Mouse (Mus musculus): ENCODE results near the gene Inppl1.

DNA sequence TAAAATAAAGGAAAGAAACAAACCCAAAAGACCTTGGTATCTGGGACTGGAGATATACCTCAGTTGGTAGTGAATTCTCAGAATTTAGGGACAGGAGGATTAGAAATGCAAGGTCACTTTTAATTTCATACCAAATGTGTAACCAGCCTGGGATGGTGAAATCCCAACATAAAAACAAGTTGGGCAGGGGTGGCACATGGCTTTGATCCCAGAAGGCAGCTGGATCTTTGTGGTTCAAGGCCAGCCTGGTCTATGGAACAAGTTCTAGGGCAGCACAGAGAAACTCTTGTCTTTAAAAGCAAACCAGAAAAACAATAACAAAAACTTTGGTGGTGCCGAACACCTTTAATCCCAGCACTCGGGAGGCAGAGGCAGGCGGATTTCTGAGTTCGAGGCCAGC, 29.5 kb upstream of the Inppl1 start:
- TF ChIP-seq CTCF (IDR thresholded peaks at IDR 0.05; ENCODE audit: control insufficient read depth, insufficient read depth, low read length), result no peak
- TF ChIP-seq POLR2A (IDR thresholded peaks at IDR 0.05; ENCODE audit: borderline replicate concordance, control insufficient read depth, low read depth, low read length), result no peak
